Mouse (Mus musculus) thymus, adult 2 months (tissue): ENCODE data around the gene Popdc2.

Experiments
- CTCF ChIP-seq: fragments of 200-500 bp; IDR thresholded peaks from 2 replicates; pipeline ENCODE4 v1.5.1; 2012; ENCODE audit warnings: mild to moderate bottlenecking, control low read depth, low read length, moderate library complexity, borderline replicate concordance; ENCODE audit not compliant: control insufficient read depth, poor library complexity, insufficient read depth; ENCODE audit errors: extremely low read depth
- POLR2A ChIP-seq: fragments of 200-500 bp; IDR thresholded peaks from 2 replicates; pipeline ENCODE4 v1.6.1; 2012; ENCODE audit warnings: mild to moderate bottlenecking, low read length, control low read depth, moderate library complexity; ENCODE audit not compliant: control insufficient read depth, poor library complexity, insufficient read depth; ENCODE audit errors: extremely low read depth

- TF ChIP-seq POLR2A (no peak), CTCF (no peak)
These were observed 16.6 kb downstream of the Popdc2 start for GRCm38 (mm10) chr16:38378591-38378990.
